Mouse (Mus musculus) neutrophil, adult 5-6 weeks (primary cell): Measurements from ENCODE around the gene Lenep. TPM values are rescaled to one million over a fixed set of nuclear protein-coding genes. Genes with fewer than 3 reads are reported as not detected.

Experiments used
- ATAC-seq: fragments of 151-379, 151-347 bp; 2 replicates; pipeline ENCODE4 v1.8.0; 2017; ENCODE audit warnings: mild to moderate bottlenecking, moderate TSS enrichment; ENCODE audit not compliant: insufficient number of reproducible peaks, poor library complexity, low FRiP score, severe bottlenecking; ENCODE audit errors: extremely low read depth
- total RNA-seq: library from RNA; stranded (forward); fragments of 200-1000 nt; gene quantifications from 2 replicates; pipeline ENCODE4 v1.2.3, GENCODE M21; 2017

Lenep gene
- total RNA-seq, 1 experiment from 2014 or later, result 5.7 TPM

- no peak for ATAC-seq
Measured at GRCm38 (mm10) chr3:89382033-89382882, 20.3 kb downstream of the Lenep start.

- no peak for ATAC-seq
Measured at GRCm38 (mm10) chr3:89381233-89381632, 21.4 kb downstream of the Lenep start.

GRCm38 (mm10) chr3:89380711-89381110 is 21.9 kb downstream of the Lenep start:
- ATAC-seq, result no peak

- ATAC-seq, result no peak
Measured at GRCm38 (mm10) chr3:89380291-89380690, 22.3 kb downstream of the Lenep start.

GRCm38 (mm10) chr3:89379388-89380131 is 23.0 kb downstream of the Lenep start:
- 0 out of 2 replicates have a peak, but pooled peaks have one; percentile 7 for ATAC-seq

- ATAC-seq, result peak; percentile 57
Measured at GRCm38 (mm10) chr3:89378394-89379067, 24.1 kb downstream of the Lenep start.

- no peak for ATAC-seq
Measured at GRCm38 (mm10) chr3:89377831-89378230, 24.8 kb downstream of the Lenep start.

- no peak for ATAC-seq
Measured at GRCm38 (mm10) chr3:89373581-89374231, 28.9 kb downstream of the Lenep start.

- no peak for ATAC-seq
Measured at GRCm38 (mm10) chr3:89367338-89367737, 35.3 kb downstream of the Lenep start.

GRCm38 (mm10) chr3:89365486-89366414 is 36.8 kb downstream of the Lenep start:
- ATAC-seq, result no peak

GRCm38 (mm10) chr3:89365153-89365485 is 37.5 kb downstream of the Lenep start, which contains the start of gene Dcst1:
TSS of gene Dcst1 (minus strand) at chr3:89365253.
- no peak for ATAC-seq

- ATAC-seq, result no peak
Measured at GRCm38 (mm10) chr3:89364631-89365030, 38.0 kb downstream of the Lenep start.

GRCm38 (mm10) chr3:89361675-89362074 is 40.9 kb downstream of the Lenep start, which contains the start of gene Dcst2:
TSS of gene Dcst2 (plus strand) at chr3:89361975.
- no peak for ATAC-seq

GRCm38 (mm10) chr3:89360237-89360636 is 42.4 kb downstream of the Lenep start:
- ATAC-seq, result no peak

- no peak for ATAC-seq
Measured at GRCm38 (mm10) chr3:89359630-89360029, 43.0 kb downstream of the Lenep start.

GRCm38 (mm10) chr3:89356029-89356428 is 46.6 kb downstream of the Lenep start:
- no peak for ATAC-seq

GRCm38 (mm10) chr3:89355512-89355902 is 47.1 kb downstream of the Lenep start:
- no peak for ATAC-seq
